Mouse (Mus musculus) megakaryocyte, embryonic 14.5 days (primary cell): Measurements from ENCODE around the gene Ntn5.

ENCODE experiments used
- FLI1 ChIP-seq: IDR thresholded peaks from 2 replicates; pipeline ENCODE4 v1.6.1; 2012; ENCODE audit warnings: low read length, inconsistent platforms, mixed read lengths
- GATA1 ChIP-seq: IDR thresholded peaks from 3 replicates; pipeline ENCODE4 v1.6.1; 2012; ENCODE audit warnings: mixed read lengths, low read length, inconsistent platforms, borderline replicate concordance

GRCm38 (mm10) chr7:45711316-45712021, 27.6 kb downstream of the Ntn5 start:
- no peak for TF ChIP-seq GATA1
- TF ChIP-seq FLI1 = no peak
